Mouse (Mus musculus) induced T-regulatory cell, adult 2 months (primary cell): ENCODE measurements around the gene Gdf9.

Experiments used
- DNase-seq: peaks from one replicate; pipeline ENCODE4 v3.0.0-alpha.2; 2012; ENCODE audit warnings: low read depth

The Gdf9 gene

DNA sequence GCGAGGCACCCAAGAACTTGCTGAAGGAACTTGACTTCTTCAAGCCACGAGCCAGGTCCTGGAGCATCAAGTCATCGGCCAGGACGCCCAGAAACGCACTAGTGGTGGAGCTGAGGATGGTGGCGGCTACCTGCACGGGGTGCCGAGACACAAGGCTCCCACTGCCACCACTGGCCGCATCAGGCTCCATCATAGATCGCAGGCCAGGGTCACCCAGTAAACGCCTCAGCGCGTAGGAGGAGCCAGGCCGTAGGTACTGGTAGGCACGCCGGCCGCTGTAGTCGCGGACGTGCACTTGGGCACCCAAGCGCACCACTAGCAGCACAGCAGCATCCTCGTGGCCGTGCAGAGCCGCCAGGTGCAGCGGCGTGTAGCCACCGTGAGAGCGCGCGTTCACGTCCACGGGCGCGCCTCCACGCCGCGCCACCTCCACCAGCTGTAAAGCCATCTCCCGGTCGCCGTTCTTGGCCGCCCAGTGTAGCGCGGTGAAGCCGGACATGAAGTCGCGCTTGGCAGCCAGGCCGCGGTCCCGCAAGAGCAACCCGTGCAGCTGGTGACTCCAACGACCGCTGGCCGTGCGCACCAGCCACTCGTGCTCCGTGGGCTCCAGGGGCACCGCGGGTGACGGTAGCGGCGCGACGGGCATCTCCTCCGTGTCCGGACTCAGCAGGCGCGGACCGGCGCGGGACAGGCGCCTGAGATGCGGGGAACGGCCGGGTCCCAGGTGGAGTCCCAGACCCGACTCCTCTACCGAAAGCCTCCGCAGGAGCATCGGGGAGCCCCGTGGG, 47.8 kb downstream of the Gdf9 start:
- no peak for DNase-seq

- no peak for DNase-seq
These were observed 48.5 kb downstream of the Gdf9 start for GRCm38 (mm10) chr11:53479171-53479782.

- peak; percentile 18 for DNase-seq
These were observed 49.0 kb downstream of the Gdf9 start, which contains the start of the genes Gm9945 and Sowaha for GRCm38 (mm10) chr11:53479783-53480301. TSS of gene Gm9945 (plus strand) at chr11:53480166. TSS of gene Sowaha (minus strand) at chr11:53480274.

GRCm38 (mm10) chr11:53481088-53481730, 50.4 kb downstream of the Gdf9 start:
- no peak for DNase-seq

DNA sequence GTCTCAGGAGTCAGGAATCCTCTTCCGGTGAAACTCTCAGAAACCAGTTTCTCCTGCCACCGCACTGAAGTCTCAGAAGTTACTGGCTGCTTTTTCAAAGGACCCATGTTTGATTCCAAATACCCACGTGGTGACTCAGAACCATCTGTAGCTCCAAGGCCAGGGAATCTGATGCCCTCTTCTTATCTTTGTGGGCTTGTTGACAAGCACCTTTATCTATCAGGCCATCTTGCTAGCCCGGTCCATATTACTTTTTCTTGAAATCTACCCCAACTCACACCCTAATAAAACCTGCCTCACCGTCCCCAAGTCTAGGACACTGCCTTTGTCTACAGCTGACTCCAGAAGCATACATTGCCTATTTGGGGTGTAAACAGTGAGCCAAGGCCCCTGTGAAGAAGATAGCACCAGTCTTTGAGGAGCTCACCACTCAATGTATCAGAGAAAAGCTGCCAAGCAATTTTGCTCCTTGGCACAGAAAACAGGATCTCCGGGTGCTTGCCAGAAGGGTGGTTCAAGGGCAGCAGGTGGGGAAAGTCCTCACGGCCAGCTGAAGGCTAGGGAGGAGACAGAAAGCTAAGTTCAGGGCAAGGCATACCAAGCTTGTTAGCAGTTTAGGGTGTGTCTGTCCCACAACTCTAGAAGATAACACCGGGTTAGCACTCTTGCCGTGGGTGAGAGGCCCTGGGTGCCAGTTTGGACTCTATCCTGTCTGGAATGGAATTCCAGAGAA, 52.5 kb downstream of the Gdf9 start:
- no peak for DNase-seq

DNA sequence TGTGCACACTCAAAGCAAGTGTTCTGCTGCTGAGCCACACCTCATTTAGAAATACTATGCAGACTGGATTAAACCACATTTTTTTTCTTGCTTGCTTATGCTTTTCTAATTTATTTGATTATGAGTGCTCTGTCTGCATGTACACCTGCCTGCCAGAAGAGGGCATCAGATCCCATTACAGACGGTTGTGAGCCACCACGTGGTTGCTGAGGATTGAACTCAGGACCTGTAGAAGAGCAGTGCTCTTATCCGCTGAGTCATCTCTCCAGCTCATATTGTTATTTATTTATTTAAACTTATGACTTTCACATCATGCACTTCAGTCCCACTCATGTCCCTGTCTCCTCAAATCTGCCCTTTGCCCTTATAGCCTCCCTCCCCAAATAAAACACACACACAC, 54.9 kb downstream of the Gdf9 start:
- DNase-seq: peak; percentile 29

- no peak for DNase-seq
These were observed 55.5 kb downstream of the Gdf9 start for GRCm38 (mm10) chr11:53486351-53486750.

GRCm38 (mm10) chr11:53486822-53487594, 56.2 kb downstream of the Gdf9 start:
- peak; percentile 35 for DNase-seq
